Mouse (Mus musculus) G1E-ER4 (cell line): ENCODE data around the gene Ak2. TPM values are rescaled to one million over a fixed set of nuclear protein-coding genes. Genes with fewer than 3 reads are reported as not detected.

Source experiments
- GATA1 ChIP-seq: IDR thresholded peaks from one replicate; pipeline ENCODE4 v1.8.0; 2012; ENCODE audit warnings: low read length, inconsistent platforms
- polyA plus RNA-seq: library from polyadenylated mRNA; stranded (reverse); fragments of >175 nt; gene quantifications from 2 replicates; pipeline ENCODE4 v1.2.3, GENCODE M21; 2012

The Ak2 gene
- 188 and 251 TPM in 2 replicates for polyA plus RNA-seq

GRCm38 (mm10) chr4:128991500-128992008 lies at the start of gene Ak2:
TSS of gene Ak2 (plus strand) at chr4:128991958.
- TF ChIP-seq GATA1: no peak

GRCm38 (mm10) chr4:128942346-128942745 lies 49.4 kb upstream of the Ak2 start:
- no peak for TF ChIP-seq GATA1

- no peak for TF ChIP-seq GATA1
These were observed 45.0 kb upstream of the Ak2 start for GRCm38 (mm10) chr4:128946736-128947135.

GRCm38 (mm10) chr4:128947326-128947933 lies 44.3 kb upstream of the Ak2 start:
- no peak for TF ChIP-seq GATA1

- no peak for TF ChIP-seq GATA1
These were observed 43.6 kb upstream of the Ak2 start for GRCm38 (mm10) chr4:128948137-128948674.

GRCm38 (mm10) chr4:128949470-128950005 lies 42.2 kb upstream of the Ak2 start:
- no peak for TF ChIP-seq GATA1

- no peak for TF ChIP-seq GATA1
These were observed 41.3 kb upstream of the Ak2 start for GRCm38 (mm10) chr4:128950461-128950860.

GRCm38 (mm10) chr4:128953851-128954250 lies 37.9 kb upstream of the Ak2 start:
- no peak for TF ChIP-seq GATA1

GRCm38 (mm10) chr4:128957155-128957911 lies 34.4 kb upstream of the Ak2 start:
- TF ChIP-seq GATA1: no peak

GRCm38 (mm10) chr4:128958156-128958555 lies 33.6 kb upstream of the Ak2 start:
- no peak for TF ChIP-seq GATA1

GRCm38 (mm10) chr4:128958849-128959248 lies 32.9 kb upstream of the Ak2 start:
- no peak for TF ChIP-seq GATA1

GRCm38 (mm10) chr4:128959676-128960075 lies 32.1 kb upstream of the Ak2 start:
- TF ChIP-seq GATA1: no peak

- no peak for TF ChIP-seq GATA1
These were observed 30.3 kb upstream of the Ak2 start for GRCm38 (mm10) chr4:128961301-128962028.

- no peak for TF ChIP-seq GATA1
These were observed 29.5 kb upstream of the Ak2 start, which contains the start of gene Azin2 for GRCm38 (mm10) chr4:128962029-128962925. TSS of gene Azin2 (minus strand) at chr4:128962442.

GRCm38 (mm10) chr4:128962926-128963290 lies 28.9 kb upstream of the Ak2 start:
- no peak for TF ChIP-seq GATA1
